Mouse (Mus musculus) limb, embryonic 14.5 days (tissue): Measurements from ENCODE around the gene Sh3bp4. TPM values are rescaled to one million over a fixed set of nuclear protein-coding genes. Genes with fewer than 3 reads are reported as not detected.

Experiments
- ATAC-seq: fragments of 200-750 bp; cut with Nextera tagmentation; 2 replicates; pipeline ENCODE4 v1.8.0; 2017; ENCODE audit warnings: low read depth, moderate number of reproducible peaks, moderate TSS enrichment; ENCODE audit not compliant: low FRiP score
- DNase-seq: peaks from one replicate; pipeline ENCODE4 v3.0.0-alpha.2; 2015; ENCODE audit warnings: low spot score
- H3K27ac ChIP-seq: fragments of 300-500 bp; sonication (generic); replicated peaks from 2 replicates; pipeline ENCODE4 v1.5.1; 2014; ENCODE audit warnings: low read depth, mild to moderate bottlenecking, low read length, moderate library complexity, mixed read lengths
- H3K27me3 ChIP-seq: fragments of 300-500 bp; sonication (generic); 2 replicates; pipeline ENCODE4 v1.6.1; 2014; ENCODE audit warnings: low read length, mixed read lengths; ENCODE audit not compliant: control insufficient read depth, insufficient read depth
- H3K36me3 ChIP-seq: fragments of 300-500 bp; sonication (generic); 2 replicates; pipeline ENCODE4 v1.6.1; 2014; ENCODE audit warnings: mild to moderate bottlenecking, low read length, moderate library complexity, mixed read lengths; ENCODE audit not compliant: control insufficient read depth, insufficient read depth
- H3K4me1 ChIP-seq: fragments of 300-500 bp; sonication (generic); 2 replicates; pipeline ENCODE4 v1.6.1; 2014; ENCODE audit warnings: antibody characterized with exemption, low read length, mixed read lengths; ENCODE audit not compliant: control insufficient read depth, insufficient read depth
- H3K4me2 ChIP-seq: fragments of 300-500 bp; sonication (generic); replicated peaks from 2 replicates; pipeline ENCODE4 v1.6.1; 2014; ENCODE audit warnings: low read depth, mild to moderate bottlenecking, low read length, moderate library complexity; ENCODE audit not compliant: severe bottlenecking
- H3K4me3 ChIP-seq: fragments of 300-500 bp; sonication (generic); replicated peaks from 2 replicates; pipeline ENCODE4 v1.5.1; 2014; ENCODE audit warnings: low read length
- H3K9ac ChIP-seq: fragments of 300-500 bp; sonication (generic); 2 replicates; pipeline ENCODE4 v1.6.1; 2014; ENCODE audit warnings: mild to moderate bottlenecking, low read depth, low read length, moderate library complexity; ENCODE audit not compliant: severe bottlenecking
- H3K9me3 ChIP-seq: fragments of 300-500 bp; sonication (generic); 2 replicates; pipeline ENCODE4 v1.6.1; 2016; ENCODE audit warnings: low read length; ENCODE audit not compliant: control insufficient read depth
- POLR2A ChIP-seq: fragments of 200-500 bp; IDR thresholded peaks from 2 replicates; pipeline ENCODE4 v1.8.0; 2012; ENCODE audit warnings: inconsistent platforms, mild to moderate bottlenecking, moderate library complexity, borderline replicate concordance; ENCODE audit not compliant: insufficient read depth, insufficient read length; ENCODE audit errors: extremely low read depth
- WGBS: fragments of 180-500 bp; shearing (Covaris S2); extraction: QIAGEN DNeasy Blood & Tissue Kit; methylation state at CpG from one replicate; pipeline ENCODE4 v1.1.7; 2014; 5-methylcytosine and 5-hydroxymethylcytosine counted together
- polyA plus RNA-seq, 2 experiments: library from polyadenylated mRNA; depleted of rRNA in 1 of 2; stranded (reverse) in 1 of 2; unstranded in 1 of 2; fragments of >200 nt; fragmentation: Nextera tagmentation in 1 of 2; extraction: Ambion mirVana in 1 of 2; gene quantifications; 2 replicates each; pipeline versions ENCODE4 v1.2.1 to v1.2.3; 2012 to 2014

The Sh3bp4 gene
- polyA plus RNA-seq, 2 experiments = 20.4 to 20.8 TPM

GRCm38 (mm10) chr1:89130429-89130828 is 60.2 kb downstream of the Sh3bp4 start:
- Histone ChIP-seq H3K36me3 (no peaks in the 10 kb centered on the region), H3K9me3 (no peaks in the 10 kb centered on the region), H3K4me1 (peaks cover 9% of the 10 kb centered on the region; the same call in 1 of the 2 replicates), H3K27ac (no peak overlapping the region), H3K9ac (no peak overlapping the region), H3K4me3 (no peak overlapping the region), H3K4me2 (no peak overlapping the region), H3K27me3 (no peaks in the 10 kb centered on the region)
- 82% methylated on average over 6 of the region's 6 CpGs for WGBS
- no peak for TF ChIP-seq POLR2A
- ATAC-seq (no peak), DNase-seq (no peak)

- H3K9ac ChIP-seq = no peak overlapping the region
- TF ChIP-seq POLR2A = no peak
- H3K4me2 ChIP-seq = no peak overlapping the region
- peaks cover 14% of the 10 kb centered on the region for H3K4me1 ChIP-seq
- DNase-seq (no peak), ATAC-seq (no peak)
- no peak overlapping the region for H3K27ac ChIP-seq
- no peaks in the 10 kb centered on the region for H3K36me3 ChIP-seq
- WGBS = 75% methylated on average over 14 of the region's 14 CpGs
- no peaks in the 10 kb centered on the region for H3K27me3 ChIP-seq
- no peaks in the 10 kb centered on the region for H3K9me3 ChIP-seq
- H3K4me3 ChIP-seq = no peak overlapping the region
These were observed 60.9 kb downstream of the Sh3bp4 start for GRCm38 (mm10) chr1:89131018-89131540.

GRCm38 (mm10) chr1:89131707-89132106 is 61.5 kb downstream of the Sh3bp4 start:
- Histone ChIP-seq H3K4me1 (peaks cover 20% of the 10 kb centered on the region), H3K27me3 (no peaks in the 10 kb centered on the region), H3K36me3 (no peaks in the 10 kb centered on the region), H3K4me3 (no peak overlapping the region), H3K4me2 (no peak overlapping the region), H3K9ac (no peak overlapping the region), H3K9me3 (no peaks in the 10 kb centered on the region), H3K27ac (no peak overlapping the region)
- ATAC-seq (no peak), DNase-seq (no peak)
- 85% methylated on average over 8 of the region's 8 CpGs for WGBS
- no peak for TF ChIP-seq POLR2A

- WGBS = 65% methylated on average over 4 of the region's 4 CpGs
- H3K4me1 ChIP-seq = peaks cover 36% of the 10 kb centered on the region
These were observed 63.1 kb downstream of the Sh3bp4 start for GRCm38 (mm10) chr1:89133266-89133665.

GRCm38 (mm10) chr1:89133717-89134116 is 63.5 kb downstream of the Sh3bp4 start:
- 0 out of 2 replicates have a peak, but pooled peaks cover 1% of the 10 kb centered on the region for H3K36me3 ChIP-seq
- no peak overlapping the region for H3K4me3 ChIP-seq
- H3K9me3 ChIP-seq = no peaks in the 10 kb centered on the region
- DNase-seq (no peak), ATAC-seq (no peak)
- no peak for TF ChIP-seq POLR2A
- peaks cover 36% of the 10 kb centered on the region for H3K4me1 ChIP-seq
- H3K4me2 ChIP-seq = no peak overlapping the region
- no peak overlapping the region for H3K9ac ChIP-seq
- H3K27ac ChIP-seq = no peak overlapping the region
- WGBS = 86% methylated on average over 4 of the region's 4 CpGs
- no peaks in the 10 kb centered on the region for H3K27me3 ChIP-seq

More at GRCm38 (mm10) chr1:89133266-89133665, 63.1 kb downstream of the Sh3bp4 start:
- DNase-seq (no peak), ATAC-seq (no peak)
- no peak overlapping the region for H3K27ac ChIP-seq
- no peaks in the 10 kb centered on the region for H3K27me3 ChIP-seq
- no peak overlapping the region for H3K4me2 ChIP-seq
- H3K4me3 ChIP-seq = no peak overlapping the region
- no peak overlapping the region for H3K9ac ChIP-seq
- no peaks in the 10 kb centered on the region for H3K36me3 ChIP-seq
- no peak for TF ChIP-seq POLR2A
- no peaks in the 10 kb centered on the region for H3K9me3 ChIP-seq
